In the genomic region with DNA sequence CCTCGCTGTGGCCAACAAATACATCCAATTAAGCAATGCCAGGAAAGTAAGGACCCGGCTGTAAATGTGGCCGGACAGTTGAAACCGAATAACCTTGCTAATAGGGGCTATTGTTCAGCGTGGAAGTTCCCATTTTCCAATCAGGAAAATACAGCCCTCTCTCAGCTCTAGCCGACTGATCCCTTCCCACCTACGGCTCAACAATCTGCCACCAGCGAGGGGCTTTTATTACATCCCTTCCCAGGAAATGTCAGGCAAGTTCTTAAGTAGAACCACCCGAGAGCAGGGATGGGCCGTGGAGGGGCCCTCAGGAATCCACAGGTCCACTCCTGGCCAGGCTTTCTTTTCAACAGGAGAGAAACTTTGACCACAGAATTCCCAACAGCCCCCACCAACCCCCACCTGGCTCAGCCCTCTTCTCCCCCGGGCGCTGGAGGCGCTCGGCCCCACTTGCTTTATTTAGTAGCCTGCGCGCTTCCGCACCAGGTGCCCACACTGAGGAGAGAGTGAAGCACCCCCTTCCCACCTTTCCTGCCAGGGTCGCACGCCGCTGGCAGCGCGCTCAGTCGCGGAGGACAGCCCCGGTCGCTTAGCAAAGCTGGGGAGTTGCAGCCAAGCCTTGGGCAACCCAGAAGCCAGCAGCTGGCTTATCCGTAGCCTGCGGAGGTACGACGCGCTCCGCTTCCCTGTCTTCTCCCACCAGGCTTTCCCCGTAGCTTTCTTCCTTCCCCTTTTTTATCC, we compare ENCODE assay signal across 9 mouse cellular contexts. TPM values are rescaled to one million over a fixed set of nuclear protein-coding genes. Genes with fewer than 3 reads are reported as not detected.
DNase-seq lines count a peak whose midpoint lies in the region; ATAC-seq lines count a peak whose summit lies in the region.
"Had no signal": no experiment of that assay in that cellular context is flagged by ENCODE, and none has a peak within 500 bp of the region (broad histone marks: within the 10 kb centered on the region; RNA-seq: fewer than 3 reads in every experiment).

No protein-coding gene starts in this region.

- WGBS in heart, embryonic 11.5 days (ENCODE audit: insufficient replicate concordance): under 1% methylated on average over 33 of the region's 33 CpGs
- WGBS in hindbrain, embryonic 10.5 days: under 1% methylated on average over 33 of the region's 33 CpGs
- 0% methylated on average over 33 of the region's 33 CpGs for WGBS in midbrain, embryonic 13.5 days

- peaks cover 78% of the 10 kb centered on the region for H3K27me3 ChIP-seq in heart, embryonic 11.5 days (ENCODE audit: control insufficient read depth, insufficient read depth, low read length)
- H3K27me3 ChIP-seq in hindbrain, embryonic 10.5 days (ENCODE audit: insufficient read depth, poor library complexity, severe bottlenecking): peaks cover 99% of the 10 kb centered on the region
- H3K27me3 ChIP-seq in midbrain, embryonic 13.5 days: peaks cover 98% of the 10 kb centered on the region

- no peak for DNase-seq in heart, postnatal 25 days (ENCODE audit: low spot score)
- peak; percentile 60 for DNase-seq in hindbrain, embryonic 10.5 days (ENCODE audit: low spot score)
- no peak for DNase-seq in urinary bladder, postnatal 14 days (ENCODE audit: low spot score)
- no peak for DNase-seq in lung, adult 18-20 months
- no peak for DNase-seq in adrenal gland, postnatal 25 days
- DNase-seq: adrenal gland, postnatal 14 days had no signal

- 0 out of 2 replicates have a peak, but pooled peaks cover 3% of the 10 kb centered on the region for H3K4me1 ChIP-seq in heart, embryonic 11.5 days (ENCODE audit: control insufficient read depth, insufficient read depth, low read length)
- peaks cover 76% of the 10 kb centered on the region for H3K4me1 ChIP-seq in hindbrain, embryonic 10.5 days (replicated peaks)
- H3K4me1 ChIP-seq in midbrain, embryonic 13.5 days (replicated peaks): peaks cover 23% of the 10 kb centered on the region

- H3K27ac ChIP-seq in heart, embryonic 11.5 days (ENCODE audit: low read depth, low read length): no peak overlapping the region
- peak overlapping the region; percentile 86 for H3K27ac ChIP-seq in hindbrain, embryonic 10.5 days
- no peak overlapping the region for H3K27ac ChIP-seq in midbrain, embryonic 13.5 days

- ATAC-seq in heart, embryonic 11.5 days (replicated peaks; ENCODE audit: insufficient number of reproducible peaks, low FRiP score, low TSS enrichment): no peak
- ATAC-seq in common myeloid progenitor, adult 5-6 weeks (replicated peaks; ENCODE audit: low read depth, poor library complexity, severe bottlenecking): peak; percentile 31
- ATAC-seq in midbrain, embryonic 13.5 days: peak; percentile 50

- no peaks in the 10 kb centered on the region for H3K36me3 ChIP-seq in heart, embryonic 11.5 days (ENCODE audit: control insufficient read depth, insufficient read depth, low read length)
- no peaks in the 10 kb centered on the region for H3K36me3 ChIP-seq in hindbrain, embryonic 10.5 days
- H3K36me3 ChIP-seq in midbrain, embryonic 13.5 days: no peaks in the 10 kb centered on the region

- H3K4me3 ChIP-seq in heart, embryonic 11.5 days (ENCODE audit: low read depth, low read length): peak overlapping the region; percentile 6; the same call in 1 of the 2 replicates
- peak overlapping the region; percentile 57 for H3K4me3 ChIP-seq in hindbrain, embryonic 10.5 days
- H3K4me3 ChIP-seq in midbrain, embryonic 13.5 days (replicated peaks): peak overlapping the region; percentile 28

- peak overlapping the region; percentile 17; the same call in 1 of the 2 replicates for H3K4me2 ChIP-seq in heart, embryonic 11.5 days
- peak overlapping the region; percentile 52 for H3K4me2 ChIP-seq in midbrain, embryonic 13.5 days (replicated peaks)

- intact Hi-C loops in heart, postnatal 25 days (cut with DNase I): loop anchor here (5.0 kb wide), 1 partner anchor 541 kb away; a partner anchor contains a TSS

- no peaks in the 10 kb centered on the region for H3K9me3 ChIP-seq in heart, embryonic 11.5 days (replicated peaks; ENCODE audit: control insufficient read depth, low read length)
- no peaks in the 10 kb centered on the region for H3K9me3 ChIP-seq in hindbrain, embryonic 10.5 days
- no peaks in the 10 kb centered on the region for H3K9me3 ChIP-seq in midbrain, embryonic 13.5 days

- H3K9ac ChIP-seq in heart, embryonic 11.5 days (ENCODE audit: low read depth, low read length): no peak overlapping the region
- H3K9ac ChIP-seq in midbrain, embryonic 13.5 days (replicated peaks): peak overlapping the region; percentile 55

RNA-seq across cellular contexts. Expression of a gene that starts 3.3 kb away (rescaled TPM):
- polyA plus RNA-seq in heart, embryonic 11.5 days (2014; fragmentation: Nextera tagmentation; extraction: Ambion mirVana): 0.07 and 0.14 TPM in 2 replicates
- not detected for total RNA-seq in heart, postnatal 25 days (2021)
- total RNA-seq in common myeloid progenitor, adult 5-6 weeks (2017): not detected in 2 replicates
- 9.1 and 12.0 TPM in 2 replicates for polyA plus RNA-seq in hindbrain, embryonic 10.5 days (2016; fragmentation: Nextera tagmentation; extraction: Ambion mirVana)
- 5.7 and 6.5 TPM in 2 replicates for polyA plus RNA-seq in midbrain, embryonic 13.5 days (2015; fragmentation: Nextera tagmentation; extraction: Ambion mirVana)
- not detected in 2 replicates for total RNA-seq in adrenal gland, postnatal 25 days (2021)
- total RNA-seq: adrenal gland, postnatal 14 days had no signal

Comparison
In these comparisons a context has a peak if more than half of its experiments do, and no peak if none do; other contexts are left out.
1. H3K4me3 ChIP-seq: peak in every context shown above with its lines; median percentile 57 in hindbrain, embryonic 10.5 days; 28 in midbrain, embryonic 13.5 days; 6 in heart, embryonic 11.5 days.